Mouse (Mus musculus): ENCODE results near the gene Gapt. TPM values are rescaled to one million over a fixed set of nuclear protein-coding genes. Genes with fewer than 3 reads are reported as not detected.
"Not testable (repeated sequence)": the region's sequence is repeated elsewhere in the genome, so short reads cannot be mapped to it uniquely, and the experiment has no call there.

Gapt gene
- 0.23 and 0.49 TPM in 2 replicates for polyA plus RNA-seq (2014; fragmentation: Nextera tagmentation; extraction: Ambion mirVana)

- Histone ChIP-seq H3K9me3 (ENCODE audit: control insufficient read depth, low read length) (no peaks in the 10 kb centered on the region), H3K4me2 (ENCODE audit: low read length) (no peak within 1 kb of the TSS), H3K27ac (ENCODE audit: low read depth) (no peak within 1 kb of the TSS), H3K4me1 (replicated peaks; ENCODE audit: control insufficient read depth, insufficient read depth, low read length) (no peaks in the 10 kb centered on the region), H3K36me3 (ENCODE audit: control insufficient read depth, insufficient read depth, low read length) (no peaks in the 10 kb centered on the region), H3K4me3 (ENCODE audit: low read depth, low read length) (no peak within 1 kb of the TSS), H3K9ac (ENCODE audit: low read length) (no peak within 1 kb of the TSS), H3K27me3 (replicated peaks; ENCODE audit: control insufficient read depth, insufficient read depth, low read length) (no peaks in the 10 kb centered on the region)
- DNase-seq (ENCODE audit: low spot score), result no peak
- ATAC-seq (replicated peaks; ENCODE audit: low FRiP score, low TSS enrichment, low read depth), result no peak
- 66% methylated on average over 2 of the region's 2 CpGs for WGBS
Observed at GRCm38 (mm10) chr13:110356941-110357340, at the start of gene Gapt. Gene Gapt, minus strand, starts transcription at chr13:110357199.

GRCm38 (mm10) chr13:110406152-110406551 is 49.2 kb upstream of the Gapt start:
- Histone ChIP-seq H3K27ac (ENCODE audit: low read depth) (no peak overlapping the region), H3K4me1 (replicated peaks; ENCODE audit: control insufficient read depth, insufficient read depth, low read length) (no peaks in the 10 kb centered on the region), H3K9me3 (ENCODE audit: control insufficient read depth, low read length) (no peaks in the 10 kb centered on the region), H3K9ac (ENCODE audit: low read length) (no peak overlapping the region), H3K36me3 (ENCODE audit: control insufficient read depth, insufficient read depth, low read length) (peaks cover 3% of the 10 kb centered on the region; the same call in 1 of the 2 replicates), H3K4me2 (ENCODE audit: low read length) (no peak overlapping the region), H3K27me3 (replicated peaks; ENCODE audit: control insufficient read depth, insufficient read depth, low read length) (no peaks in the 10 kb centered on the region), H3K4me3 (ENCODE audit: low read depth, low read length) (no peak overlapping the region)
- ATAC-seq (replicated peaks; ENCODE audit: low FRiP score, low TSS enrichment, low read depth) (no peak), DNase-seq (ENCODE audit: low spot score) (no peak)
- WGBS, result 88% methylated on average over 5 of the region's 5 CpGs

- H3K4me2 ChIP-seq (ENCODE audit: low read length); H3K27ac ChIP-seq (ENCODE audit: low read depth); DNase-seq (ENCODE audit: low spot score); H3K4me1 ChIP-seq (replicated peaks; ENCODE audit: control insufficient read depth, insufficient read depth, low read length); H3K4me3 ChIP-seq (ENCODE audit: low read depth, low read length); H3K9ac ChIP-seq (ENCODE audit: low read length); H3K9me3 ChIP-seq (ENCODE audit: control insufficient read depth, low read length); H3K27me3 ChIP-seq (replicated peaks; ENCODE audit: control insufficient read depth, insufficient read depth, low read length); ATAC-seq (replicated peaks; ENCODE audit: low FRiP score, low TSS enrichment, low read depth): not testable (repeated sequence)
- peaks cover 18% of the 10 kb centered on the region for H3K36me3 ChIP-seq (ENCODE audit: control insufficient read depth, insufficient read depth, low read length)
- WGBS, result 89% methylated on average over 5 of the region's 5 CpGs
Observed at GRCm38 (mm10) chr13:110404686-110405085, 47.7 kb upstream of the Gapt start.

GRCm38 (mm10) chr13:110404059-110404458 is 47.1 kb upstream of the Gapt start:
- ATAC-seq (replicated peaks; ENCODE audit: low FRiP score, low TSS enrichment, low read depth), result no peak
- H3K36me3 ChIP-seq (ENCODE audit: control insufficient read depth, insufficient read depth, low read length), result peaks cover 24% of the 10 kb centered on the region
- no peak overlapping the region for H3K27ac ChIP-seq (ENCODE audit: low read depth)
- 0 out of 2 replicates have a peak, but pooled peaks cover 1% of the 10 kb centered on the region for H3K9me3 ChIP-seq (ENCODE audit: control insufficient read depth, low read length)
- no peaks in the 10 kb centered on the region for H3K27me3 ChIP-seq (replicated peaks; ENCODE audit: control insufficient read depth, insufficient read depth, low read length)
- no peak overlapping the region for H3K9ac ChIP-seq (ENCODE audit: low read length)
- no peak overlapping the region for H3K4me3 ChIP-seq (ENCODE audit: low read depth, low read length)
- no peak overlapping the region for H3K4me2 ChIP-seq (ENCODE audit: low read length)
- H3K4me1 ChIP-seq (replicated peaks; ENCODE audit: control insufficient read depth, insufficient read depth, low read length), result no peaks in the 10 kb centered on the region
- no peak for DNase-seq (ENCODE audit: low spot score)
- 74% methylated on average over 8 of the region's 8 CpGs for WGBS

- H3K36me3 ChIP-seq (ENCODE audit: control insufficient read depth, insufficient read depth, low read length), result peaks cover 46% of the 10 kb centered on the region
- no peak overlapping the region for H3K4me2 ChIP-seq (ENCODE audit: low read length)
- 0 out of 2 replicates have a peak, but pooled peaks cover 3% of the 10 kb centered on the region for H3K9me3 ChIP-seq (ENCODE audit: control insufficient read depth, low read length)
- no peak overlapping the region for H3K9ac ChIP-seq (ENCODE audit: low read length)
- no peaks in the 10 kb centered on the region for H3K27me3 ChIP-seq (replicated peaks; ENCODE audit: control insufficient read depth, insufficient read depth, low read length)
- no peak overlapping the region for H3K4me3 ChIP-seq (ENCODE audit: low read depth, low read length)
- 81% methylated on average over 2 of the region's 2 CpGs for WGBS
- H3K27ac ChIP-seq (ENCODE audit: low read depth), result no peak overlapping the region
- H3K4me1 ChIP-seq (replicated peaks; ENCODE audit: control insufficient read depth, insufficient read depth, low read length), result no peaks in the 10 kb centered on the region; the same call in 1 of the 2 replicates
- DNase-seq (ENCODE audit: low spot score), result no peak
- no peak for ATAC-seq (replicated peaks; ENCODE audit: low FRiP score, low TSS enrichment, low read depth)
Observed at GRCm38 (mm10) chr13:110401877-110402276, 44.9 kb upstream of the Gapt start.

GRCm38 (mm10) chr13:110401443-110401842 is 44.4 kb upstream of the Gapt start:
- peaks cover 48% of the 10 kb centered on the region for H3K36me3 ChIP-seq (ENCODE audit: control insufficient read depth, insufficient read depth, low read length)
- no peak overlapping the region for H3K4me3 ChIP-seq (ENCODE audit: low read depth, low read length)
- DNase-seq (ENCODE audit: low spot score) (no peak), ATAC-seq (replicated peaks; ENCODE audit: low FRiP score, low TSS enrichment, low read depth) (no peak)
- H3K9ac ChIP-seq (ENCODE audit: low read length), result no peak overlapping the region
- no peaks in the 10 kb centered on the region for H3K27me3 ChIP-seq (replicated peaks; ENCODE audit: control insufficient read depth, insufficient read depth, low read length)
- WGBS, result 54% methylated on average over 3 of the region's 3 CpGs
- H3K4me2 ChIP-seq (ENCODE audit: low read length), result no peak overlapping the region
- H3K9me3 ChIP-seq (ENCODE audit: control insufficient read depth, low read length), result 0 out of 2 replicates have a peak, but pooled peaks cover 3% of the 10 kb centered on the region
- no peak overlapping the region for H3K27ac ChIP-seq (ENCODE audit: low read depth)
- no peaks in the 10 kb centered on the region; the same call in none of the 2 replicates for H3K4me1 ChIP-seq (replicated peaks; ENCODE audit: control insufficient read depth, insufficient read depth, low read length)

GRCm38 (mm10) chr13:110398513-110399270 is 41.7 kb upstream of the Gapt start:
- Histone ChIP-seq H3K27ac (ENCODE audit: low read depth) (no peak overlapping the region; the same call in 1 of the 2 replicates), H3K9ac (ENCODE audit: low read length) (0 out of 2 replicates have a peak overlapping the region, but pooled peaks have one; percentile 15), H3K4me3 (ENCODE audit: low read depth, low read length) (peak overlapping the region; percentile 16; the same call in 1 of the 2 replicates), H3K4me2 (ENCODE audit: low read length) (peak overlapping the region; percentile 65), H3K27me3 (replicated peaks; ENCODE audit: control insufficient read depth, insufficient read depth, low read length) (no peaks in the 10 kb centered on the region), H3K4me1 (replicated peaks; ENCODE audit: control insufficient read depth, insufficient read depth, low read length) (no peaks in the 10 kb centered on the region; the same call in none of the 2 replicates), H3K9me3 (ENCODE audit: control insufficient read depth, low read length) (0 out of 2 replicates have a peak, but pooled peaks cover 3% of the 10 kb centered on the region), H3K36me3 (ENCODE audit: control insufficient read depth, insufficient read depth, low read length) (peaks cover 48% of the 10 kb centered on the region)
- DNase-seq (ENCODE audit: low spot score) (no peak), ATAC-seq (replicated peaks; ENCODE audit: low FRiP score, low TSS enrichment, low read depth) (no peak)
- 75% methylated on average over 24 of the region's 24 CpGs for WGBS

- no peak overlapping the region for H3K27ac ChIP-seq (ENCODE audit: low read depth)
- ATAC-seq (replicated peaks; ENCODE audit: low FRiP score, low TSS enrichment, low read depth), result no peak
Observed at GRCm38 (mm10) chr13:110397750-110398149, 40.8 kb upstream of the Gapt start.

More at GRCm38 (mm10) chr13:110397750-110398149, 40.8 kb upstream of the Gapt start:
- peaks cover 48% of the 10 kb centered on the region for H3K36me3 ChIP-seq (ENCODE audit: control insufficient read depth, insufficient read depth, low read length)
- no peak overlapping the region for H3K9ac ChIP-seq (ENCODE audit: low read length)
- DNase-seq (ENCODE audit: low spot score), result no peak
- peak overlapping the region; percentile 65 for H3K4me2 ChIP-seq (ENCODE audit: low read length)
- peak overlapping the region; percentile 73 for H3K4me3 ChIP-seq (ENCODE audit: low read depth, low read length)
- H3K4me1 ChIP-seq (replicated peaks; ENCODE audit: control insufficient read depth, insufficient read depth, low read length), result no peaks in the 10 kb centered on the region; the same call in none of the 2 replicates
- no peaks in the 10 kb centered on the region for H3K27me3 ChIP-seq (replicated peaks; ENCODE audit: control insufficient read depth, insufficient read depth, low read length)
- WGBS, result 83% methylated on average over 8 of the region's 8 CpGs
- 0 out of 2 replicates have a peak, but pooled peaks cover 3% of the 10 kb centered on the region for H3K9me3 ChIP-seq (ENCODE audit: control insufficient read depth, low read length)
